Mouse (Mus musculus) thymus, adult 2 months (tissue): Measurements from ENCODE around the gene Acap2.

Experiments
- CTCF ChIP-seq: fragments of 200-500 bp; IDR thresholded peaks from 2 replicates; pipeline ENCODE4 v1.5.1; 2012; ENCODE audit warnings: mild to moderate bottlenecking, control low read depth, low read length, moderate library complexity, borderline replicate concordance; ENCODE audit not compliant: control insufficient read depth, poor library complexity, insufficient read depth; ENCODE audit errors: extremely low read depth
- POLR2A ChIP-seq: fragments of 200-500 bp; IDR thresholded peaks from 2 replicates; pipeline ENCODE4 v1.6.1; 2012; ENCODE audit warnings: mild to moderate bottlenecking, low read length, control low read depth, moderate library complexity; ENCODE audit not compliant: control insufficient read depth, poor library complexity, insufficient read depth; ENCODE audit errors: extremely low read depth

GRCm38 (mm10) chr16:31052177-31052726 is 148.8 kb downstream of the Acap2 start:
- TF ChIP-seq CTCF (no peak), POLR2A (no peak)
